Mouse (Mus musculus) T-helper 2 cell (primary cell): ENCODE data around the gene Fam71d.

ENCODE experiments used
- in situ Hi-C: fragments of 300-600 bp; cut with MboI, MseI; formaldehyde crosslinking; loops from one replicate; pipeline ENCODE4 v1.15.1; 2025; ENCODE audit warnings: high pct_unique_total_duplicates

The Fam71d gene

GRCm38 (mm10) chr12:78769031-78769713, 77.8 kb downstream of the Fam71d start:
- in situ Hi-C loops = no loop called here

- in situ Hi-C loops = no loop called here
Measured at GRCm38 (mm10) chr12:78773211-78773610, 81.9 kb downstream of the Fam71d start.

- in situ Hi-C loops = no loop called here
Measured at GRCm38 (mm10) chr12:78777916-78778315, 86.6 kb downstream of the Fam71d start.

GRCm38 (mm10) chr12:78778423-78779067, 87.2 kb downstream of the Fam71d start:
- in situ Hi-C loops = no loop called here
